Mouse (Mus musculus): ENCODE data around the gene Sobp. TPM values are rescaled to one million over a fixed set of nuclear protein-coding genes. Genes with fewer than 3 reads are reported as not detected.

Gene Sobp
- polyA plus RNA-seq, 1 experiment from 2014 or later: 0.27 TPM

DNA sequence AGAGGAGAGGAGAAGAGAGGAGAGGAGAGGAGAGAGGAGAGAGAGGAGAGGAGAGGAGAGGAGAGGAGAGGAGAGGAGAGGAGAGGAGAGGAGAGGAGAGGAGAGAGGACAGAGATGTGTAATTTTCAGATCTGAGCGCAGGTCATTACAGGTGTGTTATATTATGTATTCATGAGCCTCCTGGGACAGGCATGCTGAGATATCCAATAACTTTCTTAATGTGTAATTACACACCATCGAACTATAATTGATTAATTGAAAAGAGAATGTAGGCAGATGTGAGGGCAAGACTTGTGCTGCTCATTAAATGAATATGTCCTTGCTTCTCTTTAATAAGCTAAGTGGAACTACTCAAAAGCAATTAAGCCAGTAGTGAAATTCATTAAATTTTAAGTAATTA lies 118.9 kb downstream of the Sobp start:
- no peaks in the 10 kb centered on the region for H3K27me3 ChIP-seq
- DNase-seq (ENCODE audit: low read depth, low spot score) (no peak), ATAC-seq (no peak)
- ChIA-PET POLR2A (no interaction called here), CTCF (no interaction called here)
- no peak for TF ChIP-seq CTCF (IDR thresholded peaks at IDR 0.05)
- in situ Hi-C loops (cut with MboI; ENCODE audit: low pct_unique_long_range_greater_than_20kb): no loop called here

DNA sequence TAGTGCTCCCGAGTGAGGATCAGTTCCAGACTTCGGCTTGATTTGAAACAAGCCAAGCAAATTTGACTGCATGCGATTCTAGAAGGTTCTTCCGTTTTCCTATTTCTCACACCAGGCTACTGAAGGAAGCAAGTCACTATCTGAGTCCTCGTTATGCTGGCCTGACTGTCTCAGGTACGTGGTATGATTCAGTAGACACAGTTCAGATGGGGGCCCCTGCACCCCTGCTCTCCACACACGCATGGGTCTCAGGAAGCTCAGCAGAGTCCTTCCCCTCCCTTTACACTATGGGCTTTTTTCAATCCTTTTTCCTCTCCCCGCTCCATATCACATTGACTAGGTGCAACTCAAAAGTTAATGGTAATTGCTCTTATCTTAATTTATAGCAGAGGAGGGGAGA lies 119.6 kb downstream of the Sobp start:
- no peaks in the 10 kb centered on the region for H3K27me3 ChIP-seq
- ChIA-PET POLR2A (no interaction called here), CTCF (no interaction called here)
- in situ Hi-C loops (cut with MboI; ENCODE audit: low pct_unique_long_range_greater_than_20kb): no loop called here
- no peak for ATAC-seq
- no peak for DNase-seq (ENCODE audit: low read depth, low spot score)
- TF ChIP-seq CTCF (IDR thresholded peaks at IDR 0.05): no peak

DNA sequence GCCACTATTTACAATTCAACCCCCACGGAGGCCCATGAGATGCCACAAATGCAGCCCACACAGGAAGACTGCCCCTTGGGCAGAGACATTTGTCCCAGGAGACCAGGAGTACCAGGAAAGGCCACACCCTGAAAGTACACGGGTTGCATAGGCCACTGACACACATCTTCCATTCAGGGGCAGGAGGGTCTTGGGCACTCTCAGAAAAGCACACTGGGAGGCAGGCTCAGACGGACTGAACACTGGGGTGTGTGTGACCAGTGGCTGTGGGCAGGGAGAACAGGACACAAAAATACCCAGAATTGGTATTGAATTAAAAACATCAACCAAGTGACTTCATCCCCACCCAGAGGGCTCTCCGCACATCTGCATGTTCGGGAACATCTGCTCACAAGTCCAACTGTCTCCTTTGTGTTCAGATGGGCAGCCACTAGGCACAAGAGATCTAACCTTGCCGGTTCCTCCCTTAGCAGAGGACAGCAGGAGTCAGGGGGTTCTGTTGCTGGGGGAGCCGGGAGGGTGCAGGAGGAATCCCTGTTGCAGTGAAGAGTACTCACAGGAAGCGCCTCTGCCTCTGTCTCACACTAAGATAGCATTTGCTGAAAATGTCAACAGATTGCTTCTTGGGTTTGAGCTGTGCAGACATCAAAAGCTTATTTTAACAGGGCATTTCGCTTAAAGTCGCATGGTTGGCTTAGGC lies 120.3 kb downstream of the Sobp start:
- H3K27me3 ChIP-seq: no peaks in the 10 kb centered on the region
- CTCF ChIA-PET: interaction anchor here (0.8 kb wide), 1 partner anchor 77 kb away, joined by 3 read pairs; no protein-coding TSS in a partner anchor
- ATAC-seq (no peak), DNase-seq (ENCODE audit: low read depth, low spot score) (no peak)
- POLR2A ChIA-PET: no interaction called here
- no peak for TF ChIP-seq CTCF (IDR thresholded peaks at IDR 0.05)
- in situ Hi-C loops (cut with MboI; ENCODE audit: low pct_unique_long_range_greater_than_20kb): no loop called here

GRCm38 (mm10) chr10:43052462-43052861 lies 121.9 kb downstream of the Sobp start:
- no peaks in the 10 kb centered on the region for H3K27me3 ChIP-seq
- DNase-seq (ENCODE audit: low read depth, low spot score) (no peak), ATAC-seq (no peak)
- ChIA-PET POLR2A (no interaction called here), CTCF (interaction anchor here (1.3 kb wide), 1 partner anchor 22 kb away, joined by 3 read pairs; no protein-coding TSS in a partner anchor)
- in situ Hi-C loops (cut with MboI; ENCODE audit: low pct_unique_long_range_greater_than_20kb): no loop called here
- TF ChIP-seq CTCF (IDR thresholded peaks at IDR 0.05): peak; percentile 55

DNA sequence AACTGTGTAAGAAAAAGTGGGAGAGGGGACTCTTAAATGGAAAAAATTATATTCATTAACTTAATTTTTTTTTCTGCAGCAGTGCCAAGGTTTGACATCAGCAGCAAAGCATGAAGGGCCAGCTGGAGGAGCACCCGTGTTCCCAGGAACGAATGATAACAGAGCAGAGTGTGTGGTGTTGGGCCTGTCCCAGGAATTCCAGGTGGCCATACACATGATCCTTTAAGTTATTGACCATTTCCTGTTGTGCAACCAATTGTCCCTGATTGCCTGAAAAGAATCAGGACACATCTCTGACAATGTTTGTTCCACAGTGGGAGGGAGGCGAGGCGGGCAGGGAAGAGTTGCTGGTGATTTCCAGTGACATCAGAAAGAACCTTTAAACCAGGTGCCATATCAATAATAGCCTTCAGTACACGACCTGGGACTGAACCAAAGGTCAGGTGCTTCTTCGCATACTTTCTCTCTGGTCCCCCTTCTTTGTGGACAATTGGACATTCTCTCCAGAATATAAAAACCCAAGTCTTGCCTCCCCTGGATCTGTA lies 126.5 kb downstream of the Sobp start:
- no peaks in the 10 kb centered on the region for H3K27me3 ChIP-seq
- POLR2A ChIA-PET: no interaction called here
- DNase-seq (ENCODE audit: low read depth, low spot score): no peak
- no peak for ATAC-seq
- in situ Hi-C loops (cut with MboI; ENCODE audit: low pct_unique_long_range_greater_than_20kb): no loop called here
- CTCF ChIA-PET: no interaction called here
- no peak for TF ChIP-seq CTCF (IDR thresholded peaks at IDR 0.05)

DNA sequence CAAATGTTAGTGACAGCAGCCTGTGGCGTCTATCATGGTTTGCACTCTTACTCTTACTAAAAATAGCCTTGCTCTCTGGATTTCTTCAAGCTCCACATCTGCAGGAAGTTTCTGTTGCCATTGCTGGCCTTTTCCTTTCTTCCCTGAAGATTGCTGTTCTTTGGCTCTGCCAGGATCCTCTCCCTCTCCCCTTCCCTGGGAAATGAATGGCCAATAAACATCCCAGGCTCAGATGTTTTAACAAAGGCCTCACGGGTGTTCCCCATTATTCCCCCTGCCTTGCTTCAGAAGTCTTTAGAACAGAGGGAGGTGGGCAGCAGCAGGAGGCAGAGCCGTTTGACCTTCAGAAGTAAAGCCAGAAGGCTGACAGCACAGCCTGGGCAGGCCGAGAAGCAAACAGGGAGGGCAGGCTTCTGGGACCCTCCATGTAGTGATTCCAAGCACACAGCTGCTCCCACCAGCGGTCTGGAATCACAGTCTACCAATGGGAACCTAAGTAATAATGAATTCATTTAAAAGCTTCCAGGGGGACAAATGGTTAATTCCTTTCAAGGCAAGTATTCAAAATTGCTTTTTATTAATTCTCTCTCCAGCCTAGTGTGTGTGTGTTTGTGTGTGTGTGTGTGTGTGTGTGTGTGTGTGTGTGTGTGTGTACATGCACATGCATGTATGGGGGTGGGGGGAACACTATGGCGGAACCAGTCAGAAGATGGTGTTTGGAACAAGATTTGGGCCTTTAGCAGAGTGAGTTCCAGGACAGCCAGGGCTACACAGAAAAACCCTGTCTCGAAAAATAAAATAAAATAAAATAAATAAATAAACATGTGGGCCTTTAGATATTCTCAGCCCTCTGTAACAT lies 130.8 kb downstream of the Sobp start:
- POLR2A ChIA-PET: no interaction called here
- TF ChIP-seq CTCF (IDR thresholded peaks at IDR 0.05): no peak
- no peak for ATAC-seq
- in situ Hi-C loops (cut with MboI; ENCODE audit: low pct_unique_long_range_greater_than_20kb): no loop called here
- DNase-seq (ENCODE audit: low read depth, low spot score): no peak
- CTCF ChIA-PET: no interaction called here
- H3K27me3 ChIP-seq: no peaks in the 10 kb centered on the region

GRCm38 (mm10) chr10:43042591-43043327 lies 131.6 kb downstream of the Sobp start:
- ChIA-PET POLR2A (no interaction called here), CTCF (no interaction called here)
- H3K27me3 ChIP-seq: no peaks in the 10 kb centered on the region
- ATAC-seq (no peak), DNase-seq (ENCODE audit: low read depth, low spot score) (no peak)
- in situ Hi-C loops (cut with MboI; ENCODE audit: low pct_unique_long_range_greater_than_20kb): no loop called here
- no peak for TF ChIP-seq CTCF (IDR thresholded peaks at IDR 0.05)

GRCm38 (mm10) chr10:43041794-43042193 lies 132.5 kb downstream of the Sobp start:
- no peak for TF ChIP-seq CTCF (IDR thresholded peaks at IDR 0.05)
- no peaks in the 10 kb centered on the region for H3K27me3 ChIP-seq
- ChIA-PET CTCF (no interaction called here), POLR2A (no interaction called here)
- no peak for DNase-seq (ENCODE audit: low read depth, low spot score)
- ATAC-seq: no peak
- in situ Hi-C loops (cut with MboI; ENCODE audit: low pct_unique_long_range_greater_than_20kb): no loop called here

- in situ Hi-C loops (cut with MboI; ENCODE audit: low pct_unique_long_range_greater_than_20kb): no loop called here
- no peak for TF ChIP-seq CTCF (IDR thresholded peaks at IDR 0.05)
- ChIA-PET POLR2A (no interaction called here), CTCF (interaction anchor here (2.1 kb wide), 1 partner anchor 10 kb away, joined by 4 read pairs; no protein-coding TSS in a partner anchor)
- H3K27me3 ChIP-seq: no peaks in the 10 kb centered on the region
- no peak for ATAC-seq
- DNase-seq (ENCODE audit: low read depth, low spot score): no peak
Measured at GRCm38 (mm10) chr10:43037455-43037793, 136.9 kb downstream of the Sobp start.

DNA sequence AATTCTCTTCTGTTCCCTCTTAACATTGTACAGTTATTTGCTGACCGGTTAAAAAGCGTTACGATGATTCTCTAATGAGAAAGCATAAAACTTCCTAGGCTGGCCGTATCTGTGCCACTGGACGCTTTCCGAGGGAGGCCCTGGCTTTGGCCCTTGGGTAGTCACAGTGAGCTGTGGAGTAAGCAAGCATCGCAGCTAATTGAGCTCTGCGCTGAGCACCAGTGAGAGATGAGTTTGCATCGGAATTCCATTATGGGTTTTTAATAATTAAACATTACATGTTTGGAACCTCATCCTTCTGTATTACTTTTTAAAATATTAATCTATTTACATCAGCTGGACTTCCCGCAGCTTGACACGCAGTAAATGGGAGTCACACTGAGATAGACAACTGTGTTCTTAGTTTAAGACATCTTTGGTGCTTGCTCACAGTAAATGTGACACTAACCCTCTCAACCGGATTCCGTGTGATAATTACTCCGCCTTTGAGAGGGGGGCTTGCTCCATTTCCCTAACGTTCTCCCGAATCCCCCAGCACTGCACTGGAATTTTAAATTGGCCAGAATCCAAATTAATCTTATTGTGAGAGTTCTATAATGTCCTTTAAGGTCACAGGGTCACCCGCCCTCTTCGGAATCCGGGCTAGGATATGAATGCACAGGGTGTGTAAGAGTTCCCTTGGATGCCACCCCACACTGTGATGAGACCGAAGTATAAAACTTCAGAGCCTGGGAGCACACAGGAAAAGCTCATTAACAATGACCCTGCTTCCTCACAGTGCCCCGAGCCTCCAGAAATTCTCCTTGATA lies 137.5 kb downstream of the Sobp start:
- no peak for DNase-seq (ENCODE audit: low read depth, low spot score)
- in situ Hi-C loops (cut with MboI; ENCODE audit: low pct_unique_long_range_greater_than_20kb): no loop called here
- no peaks in the 10 kb centered on the region for H3K27me3 ChIP-seq
- CTCF ChIA-PET: interaction anchor here (2.1 kb wide), 1 partner anchor 9 kb away, joined by 4 read pairs; no protein-coding TSS in a partner anchor
- no peak for ATAC-seq
- no peak for TF ChIP-seq CTCF (IDR thresholded peaks at IDR 0.05)
- POLR2A ChIA-PET: interaction anchor here (0.7 kb wide), 1 partner anchor 39 kb away, joined by 3 read pairs; no protein-coding TSS in a partner anchor
